Comparison of ENCODE assay signal across 8 mouse cellular contexts in the genomic region with DNA sequence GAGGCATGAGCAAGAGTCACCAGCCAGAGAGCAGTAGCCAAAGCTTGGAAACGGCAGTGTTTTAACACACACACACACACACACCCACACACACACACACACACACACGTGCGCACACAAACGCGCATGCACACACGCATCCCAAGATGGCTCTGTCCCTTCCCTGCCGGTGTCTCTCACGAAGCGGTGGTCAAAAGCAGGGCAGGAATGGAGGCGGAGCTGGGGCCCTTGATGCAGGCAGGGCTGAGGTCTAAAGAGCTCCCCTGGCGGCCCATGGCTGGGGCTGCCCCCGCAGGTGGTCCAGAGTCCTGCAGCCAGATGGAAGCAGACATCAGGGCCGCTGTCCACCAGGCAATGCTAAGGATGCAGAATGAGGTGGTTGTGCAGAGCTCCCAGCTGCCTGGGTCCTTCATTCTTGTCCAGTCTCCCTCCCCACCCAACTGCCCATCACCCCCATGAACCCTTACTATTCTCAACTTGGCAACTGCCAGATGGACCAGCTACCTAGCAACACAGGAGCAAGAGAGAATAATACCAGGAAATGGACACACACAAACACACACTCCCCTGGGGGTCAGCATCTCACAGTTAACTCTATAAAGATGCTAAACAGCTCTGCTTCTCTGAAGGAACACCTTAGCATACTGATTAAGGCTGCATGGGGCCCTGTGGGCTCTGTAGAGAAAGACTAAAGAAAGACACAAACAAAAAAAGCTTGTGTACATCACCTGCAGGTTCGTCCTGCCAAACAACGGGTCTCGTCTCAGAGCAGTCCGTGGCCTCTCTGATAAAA. TPM values are rescaled to one million over a fixed set of nuclear protein-coding genes. Genes with fewer than 3 reads are reported as not detected.
DNase-seq lines count a peak whose midpoint lies in the region; ATAC-seq and TF ChIP-seq lines count a peak whose summit lies in the region.

A gene (minus strand): TSS at position 209 of the 793 bp plus-strand sequence.

- peak; percentile 72 for ATAC-seq in neural tube, embryonic 12.5 days (ENCODE audit: low FRiP score, low read depth)

- peak; percentile 27 for TF ChIP-seq CTCF in left cerebral cortex, adult 2 months (IDR thresholded peaks at IDR 0.05)

- peak within 1 kb of the TSS; percentile 79 for H3K4me2 ChIP-seq in neural tube, embryonic 12.5 days (replicated peaks)

- peak within 1 kb of the TSS; percentile 74 for H3K4me3 ChIP-seq in left cerebral cortex, adult 2 months
- peak within 1 kb of the TSS; percentile 48 for H3K4me3 ChIP-seq in neural tube, embryonic 12.5 days

- peak within 1 kb of the TSS; percentile 93 for H3K27ac ChIP-seq in left cerebral cortex, adult 2 months
- peak within 1 kb of the TSS; percentile 29; the same call in 1 of the 2 replicates for H3K27ac ChIP-seq in neural tube, embryonic 12.5 days

- no peaks in the 10 kb centered on the region for H3K9me3 ChIP-seq in neural tube, embryonic 12.5 days

- H3K36me3 ChIP-seq in neural tube, embryonic 12.5 days: no peaks in the 10 kb centered on the region

- 9% methylated on average over 16 of the region's 17 CpGs for WGBS in neural tube, embryonic 12.5 days

- intact Hi-C loops in left cerebral cortex, adult 2 months (cut with DNase I): loop anchor here (2.0 kb wide), 1 partner anchor 145 kb away; no protein-coding TSS in a partner anchor

- peaks cover 10% of the 10 kb centered on the region; the same call in 1 of the 2 replicates for H3K27me3 ChIP-seq in neural tube, embryonic 12.5 days (replicated peaks)

- H3K4me1 ChIP-seq in neural tube, embryonic 12.5 days: peaks cover 9% of the 10 kb centered on the region

- peak; percentile 43 to 46 for DNase-seq in cerebellum, postnatal 10 days
- DNase-seq in cerebellum, adult 9-10 months: no peak
- DNase-seq in Muller cell, postnatal 12 days (ENCODE audit: inconsistent ontology term): peak; percentile 62
- peak; percentile 58 to 64 for DNase-seq in frontal cortex, postnatal 10 days (ENCODE audit: low spot score in 2 of 2)
- peak; percentile 62 to 65 for DNase-seq in left cerebral cortex, adult 2 months (ENCODE audit: extremely low spot score in 1 of 2, low spot score in 2 of 2)
- DNase-seq in urinary bladder, postnatal 14 days (ENCODE audit: low spot score): no peak
- no peak for DNase-seq in spleen, postnatal 10 days (ENCODE audit: low spot score in 2 of 2)

- H3K9ac ChIP-seq in neural tube, embryonic 12.5 days: peak within 1 kb of the TSS; percentile 67

RNA-seq across cellular contexts. Expression of the gene that starts here (rescaled TPM):
- total RNA-seq in left cerebral cortex, adult 2 months (2021): 100 to 1,000 TPM; 142 to 147 TPM
- 2.6 and 3.5 TPM in 2 replicates for polyA plus RNA-seq in neural tube, embryonic 12.5 days (2016; fragmentation: Nextera tagmentation; extraction: Ambion mirVana)

Comparison
In these comparisons a context has a peak if more than half of its experiments do, and no peak if none do; other contexts are left out.
1. DNase-seq: peak in cerebellum, postnatal 10 days (2 of 2), Muller cell, postnatal 12 days (single experiment), frontal cortex, postnatal 10 days (2 of 2) and left cerebral cortex, adult 2 months (2 of 2); none in cerebellum, adult 9-10 months (single experiment), urinary bladder, postnatal 14 days (single experiment) and spleen, postnatal 10 days (0 of 2).